Mouse (Mus musculus): ENCODE data around the gene Oca2. TPM values are rescaled to one million over a fixed set of nuclear protein-coding genes. Genes with fewer than 3 reads are reported as not detected.

Gene Oca2
- total and polyA plus RNA-seq, 3 experiments, result 0.38 TPM; not detected in 2

DNA sequence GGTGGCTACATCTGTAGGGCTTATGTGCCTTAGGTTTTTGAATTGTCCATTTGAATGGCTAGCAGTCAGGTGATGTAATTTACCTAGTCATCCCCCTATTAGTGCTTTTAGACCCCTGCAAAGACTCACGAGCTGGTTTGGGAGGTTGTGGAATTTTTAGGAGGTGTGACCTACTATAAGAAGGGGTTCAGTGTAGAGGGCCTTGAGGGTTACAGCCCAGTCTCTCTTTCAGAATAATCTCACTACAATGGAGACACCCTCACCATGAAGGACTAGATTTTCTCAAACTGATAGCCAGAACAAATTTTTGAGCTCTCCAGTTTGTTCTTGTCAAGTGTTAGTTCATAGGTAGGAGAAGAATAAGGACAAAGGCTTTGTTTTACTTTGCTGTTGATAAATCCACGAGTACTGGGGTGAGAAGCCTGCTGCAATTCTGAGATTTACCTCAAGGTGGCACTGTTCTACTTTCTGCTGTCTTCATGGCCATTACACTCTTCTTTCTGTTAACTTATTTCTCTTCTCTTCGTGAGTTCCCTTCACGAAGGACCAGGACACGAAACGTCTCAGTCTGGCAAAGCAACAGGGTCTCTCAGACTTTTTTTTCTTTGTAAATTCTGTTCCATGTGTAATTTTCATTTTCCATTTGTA, 52.0 kb downstream of the Oca2 start:
- Histone ChIP-seq H3K27me3 (replicated peaks) (peaks cover 38% of the 10 kb centered on the region), H3K36me3 (replicated peaks in 1 of 2; ENCODE audit: control insufficient read depth in 1 of 2, insufficient read depth in 1 of 2, low read length in 1 of 2) (no peaks in the 10 kb centered on the region), H3K79me2 (replicated peaks; ENCODE audit: control insufficient read depth, extremely low read depth, insufficient read depth, poor library complexity, severe bottlenecking) (no peaks in the 10 kb centered on the region), H3K9ac (ENCODE audit: insufficient read depth, low read depth) (no peak overlapping the region), H3K4me3 (replicated peaks in 1 of 3; ENCODE audit: low read depth in 2 of 3, low read length in 2 of 3, poor library complexity in 1 of 3) (no peak overlapping the region), H3K9me3 (replicated peaks; ENCODE audit: low read length) (no peaks in the 10 kb centered on the region), H3K27ac (ENCODE audit: insufficient read depth, low read depth) (no peak overlapping the region), H3K4me1 (ENCODE audit: control insufficient read depth in 1 of 2, insufficient read depth in 2 of 2) (no peaks in the 10 kb centered on the region), H3K4me2 (ENCODE audit: insufficient read depth, low read depth, poor library complexity, severe bottlenecking) (no peak overlapping the region)
- in situ Hi-C loops (cut with MboI; ENCODE audit: low pct_ligation_motif_present, low pct_unique_long_range_greater_than_20kb, low sequenced_read_pairs) (no loop called here), dilution Hi-C loops (cut with MboI; ENCODE audit: extremely low pct_ligation_motif_present, extremely low pct_unique_long_range_greater_than_20kb, low sequenced_read_pairs) (no loop called here)
- TF ChIP-seq SMC3 (IDR thresholded peaks at IDR 0.05; ENCODE audit: low read depth, low read length) (peak; percentile 37), NRF1 (IDR thresholded peaks at IDR 0.05; ENCODE audit: low read depth, low read length) (no peak), RAD21 (IDR thresholded peaks at IDR 0.05; ENCODE audit: low read depth, low read length) (peak; percentile 53), CTCF (conservative IDR thresholded peaks at IDR 0.05 in 1 of 2, IDR thresholded peaks at IDR 0.05 in 1 of 2; ENCODE audit: low read depth in 2 of 2, low read length in 2 of 2) (peak; percentile 65 to 93), MAFK (IDR thresholded peaks at IDR 0.05; ENCODE audit: insufficient replicate concordance, low read length) (no peak), JUN (IDR thresholded peaks at IDR 0.05; ENCODE audit: insufficient read depth, low read depth, low read length) (no peak)
- peak; percentile 58 for DNase-seq (ENCODE audit: extremely low read depth)

DNA sequence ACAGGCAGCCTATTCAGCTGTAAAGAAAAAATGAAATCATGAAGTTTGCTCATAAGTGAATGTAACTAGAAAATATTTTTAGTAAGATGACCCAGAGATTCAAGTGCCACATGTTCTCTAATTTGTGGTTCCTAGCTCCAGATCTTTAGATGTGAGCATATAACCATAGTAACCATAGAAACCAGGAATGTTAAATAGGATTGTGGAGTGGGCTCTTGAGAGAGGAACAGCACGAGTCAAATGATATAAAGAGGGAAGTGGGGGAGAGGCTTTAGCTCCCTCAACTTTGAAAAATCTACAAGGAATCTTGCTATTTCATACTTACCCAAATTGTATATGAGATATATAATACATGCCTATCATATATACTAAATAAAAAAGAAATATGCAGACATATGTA, 64.8 kb downstream of the Oca2 start:
- in situ Hi-C loops (cut with MboI; ENCODE audit: low pct_ligation_motif_present, low pct_unique_long_range_greater_than_20kb, low sequenced_read_pairs), result no loop called here
- no peak for TF ChIP-seq MAZ (IDR thresholded peaks at IDR 0.05; ENCODE audit: low read depth, low read length)
- no peak for TF ChIP-seq TBP (conservative IDR thresholded peaks at IDR 0.05; ENCODE audit: low read depth, low read length)
- dilution Hi-C loops (cut with MboI; ENCODE audit: extremely low pct_ligation_motif_present, extremely low pct_unique_long_range_greater_than_20kb, low sequenced_read_pairs), result no loop called here

DNA sequence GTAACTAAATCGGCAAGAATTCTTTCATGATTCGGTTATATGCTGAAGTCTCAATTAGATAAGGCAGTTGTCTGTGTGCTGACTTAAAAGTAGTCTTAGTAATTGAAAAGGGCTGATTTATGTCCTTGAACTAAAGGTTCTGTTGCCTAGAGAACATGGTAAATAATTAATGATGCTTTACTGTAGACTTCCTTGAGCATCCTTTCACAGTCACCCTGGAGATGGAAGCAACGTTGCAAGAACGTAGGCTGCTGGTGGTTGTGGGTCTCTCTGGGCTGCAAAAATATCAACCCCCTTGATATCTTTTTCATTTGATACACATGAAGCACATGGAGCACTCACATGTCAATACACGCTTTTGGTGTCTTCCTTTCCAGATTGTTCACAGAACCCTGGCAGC, 74.8 kb downstream of the Oca2 start:
- Histone ChIP-seq H3K4me2 (ENCODE audit: insufficient read depth, low read depth, poor library complexity, severe bottlenecking) (no peak overlapping the region), H3K4me3 (replicated peaks in 1 of 3; ENCODE audit: low read depth in 2 of 3, low read length in 2 of 3, poor library complexity in 1 of 3) (no peak overlapping the region), H3K9ac (ENCODE audit: insufficient read depth, low read depth) (no peak overlapping the region), H3K4me1 (ENCODE audit: control insufficient read depth in 1 of 2, insufficient read depth in 2 of 2) (no peaks in the 10 kb centered on the region), H3K9me3 (replicated peaks; ENCODE audit: low read length) (no peaks in the 10 kb centered on the region), H3K27ac (ENCODE audit: insufficient read depth, low read depth) (no peak overlapping the region), H3K27me3 (replicated peaks) (peaks cover 40% of the 10 kb centered on the region), H3K36me3 (replicated peaks in 1 of 2; ENCODE audit: control insufficient read depth in 1 of 2, insufficient read depth in 1 of 2, low read length in 1 of 2) (no peaks in the 10 kb centered on the region), H3K79me2 (replicated peaks; ENCODE audit: control insufficient read depth, extremely low read depth, insufficient read depth, poor library complexity, severe bottlenecking) (no peaks in the 10 kb centered on the region)
- in situ Hi-C loops (cut with MboI; ENCODE audit: low pct_ligation_motif_present, low pct_unique_long_range_greater_than_20kb, low sequenced_read_pairs), result no loop called here
- DNase-seq (ENCODE audit: extremely low read depth), result no peak
- dilution Hi-C loops (cut with MboI; ENCODE audit: extremely low pct_ligation_motif_present, extremely low pct_unique_long_range_greater_than_20kb, low sequenced_read_pairs), result no loop called here
- TF ChIP-seq NRF1 (IDR thresholded peaks at IDR 0.05; ENCODE audit: low read depth, low read length) (no peak), JUN (IDR thresholded peaks at IDR 0.05; ENCODE audit: insufficient read depth, low read depth, low read length) (no peak), ZNF384 (IDR thresholded peaks at IDR 0.05; ENCODE audit: low read depth, low read length) (no peak), POLR2AphosphoS2 (IDR thresholded peaks at IDR 0.05; ENCODE audit: low read depth, low read length) (no peak), IRF4 (IDR thresholded peaks at IDR 0.05; ENCODE audit: low read depth, low read length) (no peak), SIN3A (IDR thresholded peaks at IDR 0.05; ENCODE audit: low read length) (no peak), EP300 (IDR thresholded peaks at IDR 0.05; ENCODE audit: low read length) (no peak), GABPA (IDR thresholded peaks at IDR 0.05; ENCODE audit: insufficient replicate concordance, low read depth, low read length) (no peak), ZMIZ1 (IDR thresholded peaks at IDR 0.05; ENCODE audit: low read depth, low read length) (no peak), TCF12 (IDR thresholded peaks at IDR 0.05; ENCODE audit: low read depth, low read length) (no peak), MYC (IDR thresholded peaks at IDR 0.05; ENCODE audit: low read depth, low read length) (no peak), CHD2 (IDR thresholded peaks at IDR 0.05; ENCODE audit: low read length) (no peak), RCOR1 (conservative IDR thresholded peaks at IDR 0.05; ENCODE audit: low read depth, low read length) (no peak), TBP (conservative IDR thresholded peaks at IDR 0.05; ENCODE audit: low read depth, low read length) (no peak), HCFC1 (IDR thresholded peaks at IDR 0.05; ENCODE audit: low read depth, low read length) (no peak), MAFK (IDR thresholded peaks at IDR 0.05; ENCODE audit: insufficient replicate concordance, low read length) (no peak), CTCF (conservative IDR thresholded peaks at IDR 0.05 in 1 of 2, IDR thresholded peaks at IDR 0.05 in 1 of 2; ENCODE audit: low read depth in 2 of 2, low read length in 2 of 2) (no peak), ZC3H11A (IDR thresholded peaks at IDR 0.05; ENCODE audit: low read depth, low read length) (no peak), USF2 (conservative IDR thresholded peaks at IDR 0.05; ENCODE audit: low read depth, low read length) (no peak), JUND (conservative IDR thresholded peaks at IDR 0.05; ENCODE audit: low read depth, low read length) (no peak)

More for the DNA sequence above, 64.8 kb downstream of the Oca2 start:
- H3K36me3 ChIP-seq (replicated peaks in 1 of 2; ENCODE audit: control insufficient read depth in 1 of 2, insufficient read depth in 1 of 2, low read length in 1 of 2), result no peaks in the 10 kb centered on the region
- H3K79me2 ChIP-seq (replicated peaks; ENCODE audit: control insufficient read depth, extremely low read depth, insufficient read depth, poor library complexity, severe bottlenecking), result no peaks in the 10 kb centered on the region
- no peak overlapping the region for H3K9ac ChIP-seq (ENCODE audit: insufficient read depth, low read depth)
- H3K4me3 ChIP-seq (replicated peaks in 1 of 3; ENCODE audit: low read depth in 2 of 3, low read length in 2 of 3, poor library complexity in 1 of 3), result no peak overlapping the region
- no peak overlapping the region for H3K4me2 ChIP-seq (ENCODE audit: insufficient read depth, low read depth, poor library complexity, severe bottlenecking)
- DNase-seq (ENCODE audit: extremely low read depth), result no peak
- no peaks in the 10 kb centered on the region for H3K9me3 ChIP-seq (replicated peaks; ENCODE audit: low read length)
- no peak overlapping the region for H3K27ac ChIP-seq (ENCODE audit: insufficient read depth, low read depth)
- H3K4me1 ChIP-seq (ENCODE audit: control insufficient read depth in 1 of 2, insufficient read depth in 2 of 2), result no peaks in the 10 kb centered on the region
- H3K27me3 ChIP-seq (replicated peaks), result peaks cover 31% of the 10 kb centered on the region

All from CH12.LX (cell line).